Mouse (Mus musculus): Measurements from ENCODE around the gene Tlk1. TPM values are rescaled to one million over a fixed set of nuclear protein-coding genes. Genes with fewer than 3 reads are reported as not detected.

Tlk1 gene
- polyA plus RNA-seq, 1 experiment from 2014 or later, result 36.7 TPM

GRCm38 (mm10) chr2:70673445-70674126, 151.9 kb downstream of the Tlk1 start:
- no peak overlapping the region for H3K4me2 ChIP-seq (ENCODE audit: low read length)
- H3K4me3 ChIP-seq (ENCODE audit: low read depth, low read length), result no peak overlapping the region
- DNase-seq (ENCODE audit: low spot score) (no peak), ATAC-seq (replicated peaks; ENCODE audit: low FRiP score, low TSS enrichment, low read depth) (no peak)
- no peaks in the 10 kb centered on the region for H3K4me1 ChIP-seq (replicated peaks; ENCODE audit: control insufficient read depth, insufficient read depth, low read length)
- WGBS, result 85% methylated on average over 7 of the region's 7 CpGs
- H3K9ac ChIP-seq (ENCODE audit: low read length), result no peak overlapping the region
- no peaks in the 10 kb centered on the region for H3K9me3 ChIP-seq (ENCODE audit: control insufficient read depth, low read length)
- H3K36me3 ChIP-seq (ENCODE audit: control insufficient read depth, insufficient read depth, low read length), result peaks cover 10% of the 10 kb centered on the region
- H3K27me3 ChIP-seq (replicated peaks; ENCODE audit: control insufficient read depth, insufficient read depth, low read length), result no peaks in the 10 kb centered on the region
- H3K27ac ChIP-seq (ENCODE audit: low read depth), result no peak overlapping the region

- Histone ChIP-seq H3K9me3 (ENCODE audit: control insufficient read depth, low read length) (no peaks in the 10 kb centered on the region), H3K9ac (ENCODE audit: low read length) (no peak overlapping the region), H3K4me3 (ENCODE audit: low read depth, low read length) (no peak overlapping the region), H3K36me3 (ENCODE audit: control insufficient read depth, insufficient read depth, low read length) (no peaks in the 10 kb centered on the region; the same call in 1 of the 2 replicates), H3K4me2 (ENCODE audit: low read length) (no peak overlapping the region), H3K27me3 (replicated peaks; ENCODE audit: control insufficient read depth, insufficient read depth, low read length) (no peaks in the 10 kb centered on the region), H3K4me1 (replicated peaks; ENCODE audit: control insufficient read depth, insufficient read depth, low read length) (no peaks in the 10 kb centered on the region), H3K27ac (ENCODE audit: low read depth) (no peak overlapping the region)
- DNase-seq (ENCODE audit: low spot score), result no peak
- 87% methylated on average over 2 of the region's 2 CpGs for WGBS
- no peak for ATAC-seq (replicated peaks; ENCODE audit: low FRiP score, low TSS enrichment, low read depth)
These were observed 153.1 kb downstream of the Tlk1 start for GRCm38 (mm10) chr2:70672476-70672875.

- Histone ChIP-seq H3K36me3 (ENCODE audit: control insufficient read depth, insufficient read depth, low read length) (no peaks in the 10 kb centered on the region), H3K4me1 (replicated peaks; ENCODE audit: control insufficient read depth, insufficient read depth, low read length) (no peaks in the 10 kb centered on the region), H3K9ac (ENCODE audit: low read length) (no peak overlapping the region), H3K4me3 (ENCODE audit: low read depth, low read length) (no peak overlapping the region), H3K27ac (ENCODE audit: low read depth) (no peak overlapping the region), H3K9me3 (ENCODE audit: control insufficient read depth, low read length) (no peaks in the 10 kb centered on the region), H3K27me3 (replicated peaks; ENCODE audit: control insufficient read depth, insufficient read depth, low read length) (no peaks in the 10 kb centered on the region), H3K4me2 (ENCODE audit: low read length) (no peak overlapping the region)
- 62% methylated on average over 2 of the region's 2 CpGs for WGBS
- DNase-seq (ENCODE audit: low spot score) (no peak), ATAC-seq (replicated peaks; ENCODE audit: low FRiP score, low TSS enrichment, low read depth) (no peak)
These were observed 155.6 kb downstream of the Tlk1 start for GRCm38 (mm10) chr2:70669896-70670295.

GRCm38 (mm10) chr2:70669241-70669640, 156.3 kb downstream of the Tlk1 start:
- H3K9ac ChIP-seq (ENCODE audit: low read length), result no peak overlapping the region
- H3K36me3 ChIP-seq (ENCODE audit: control insufficient read depth, insufficient read depth, low read length), result no peaks in the 10 kb centered on the region
- WGBS, result 81% methylated on average over 2 of the region's 2 CpGs
- no peaks in the 10 kb centered on the region for H3K9me3 ChIP-seq (ENCODE audit: control insufficient read depth, low read length)
- DNase-seq (ENCODE audit: low spot score), result no peak
- H3K4me2 ChIP-seq (ENCODE audit: low read length), result no peak overlapping the region
- no peak overlapping the region for H3K4me3 ChIP-seq (ENCODE audit: low read depth, low read length)
- H3K4me1 ChIP-seq (replicated peaks; ENCODE audit: control insufficient read depth, insufficient read depth, low read length), result no peaks in the 10 kb centered on the region
- no peaks in the 10 kb centered on the region for H3K27me3 ChIP-seq (replicated peaks; ENCODE audit: control insufficient read depth, insufficient read depth, low read length)
- ATAC-seq (replicated peaks; ENCODE audit: low FRiP score, low TSS enrichment, low read depth), result no peak
- no peak overlapping the region for H3K27ac ChIP-seq (ENCODE audit: low read depth)

GRCm38 (mm10) chr2:70667016-70667415, 158.5 kb downstream of the Tlk1 start:
- DNase-seq (ENCODE audit: low spot score) (no peak), ATAC-seq (replicated peaks; ENCODE audit: low FRiP score, low TSS enrichment, low read depth) (no peak)
- WGBS, result 85% methylated on average over 7 of the region's 7 CpGs
- Histone ChIP-seq H3K27ac (ENCODE audit: low read depth) (no peak overlapping the region), H3K4me1 (replicated peaks; ENCODE audit: control insufficient read depth, insufficient read depth, low read length) (peaks cover 13% of the 10 kb centered on the region), H3K9ac (ENCODE audit: low read length) (no peak overlapping the region), H3K4me3 (ENCODE audit: low read depth, low read length) (no peak overlapping the region), H3K36me3 (ENCODE audit: control insufficient read depth, insufficient read depth, low read length) (no peaks in the 10 kb centered on the region), H3K27me3 (replicated peaks; ENCODE audit: control insufficient read depth, insufficient read depth, low read length) (no peaks in the 10 kb centered on the region), H3K4me2 (ENCODE audit: low read length) (no peak overlapping the region), H3K9me3 (ENCODE audit: control insufficient read depth, low read length) (no peaks in the 10 kb centered on the region)

GRCm38 (mm10) chr2:70663764-70664163, 161.8 kb downstream of the Tlk1 start:
- Histone ChIP-seq H3K4me3 (ENCODE audit: low read depth, low read length) (no peak overlapping the region), H3K36me3 (ENCODE audit: control insufficient read depth, insufficient read depth, low read length) (no peaks in the 10 kb centered on the region), H3K27me3 (replicated peaks; ENCODE audit: control insufficient read depth, insufficient read depth, low read length) (no peaks in the 10 kb centered on the region), H3K27ac (ENCODE audit: low read depth) (no peak overlapping the region), H3K9ac (ENCODE audit: low read length) (no peak overlapping the region), H3K4me2 (ENCODE audit: low read length) (no peak overlapping the region), H3K9me3 (ENCODE audit: control insufficient read depth, low read length) (no peaks in the 10 kb centered on the region), H3K4me1 (replicated peaks; ENCODE audit: control insufficient read depth, insufficient read depth, low read length) (peaks cover 13% of the 10 kb centered on the region)
- DNase-seq (ENCODE audit: low spot score), result peak; percentile 50
- WGBS, result 80% methylated on average over 5 of the region's 5 CpGs
- no peak for ATAC-seq (replicated peaks; ENCODE audit: low FRiP score, low TSS enrichment, low read depth)

Other genes with a start within 250 kb of the Tlk1 start
- 169 and 174 TPM in 2 replicates for gene Gorasp2, start 164.2 kb downstream of the Tlk1 start, polyA plus RNA-seq (2014; fragmentation: Nextera tagmentation; extraction: Ambion mirVana)
- gene Gm26558, start 163.6 kb downstream of the Tlk1 start, polyA plus RNA-seq (2014; fragmentation: Nextera tagmentation; extraction: Ambion mirVana), result 5.2 and 5.4 TPM in 2 replicates
- gene Dcaf17, start 229.6 kb upstream of the Tlk1 start, polyA plus RNA-seq (2014; fragmentation: Nextera tagmentation; extraction: Ambion mirVana), result 37.5 and 39.2 TPM in 2 replicates
- gene Mettl8, start 229.9 kb upstream of the Tlk1 start, polyA plus RNA-seq (2014; fragmentation: Nextera tagmentation; extraction: Ambion mirVana), result 14.9 and 19.2 TPM in 2 replicates